Mouse (Mus musculus) MEL (cell line): Measurements from ENCODE around the gene Tead1. TPM values are rescaled to one million over a fixed set of nuclear protein-coding genes. Genes with fewer than 3 reads are reported as not detected.

Experiments used
- DNase-seq: peaks from one replicate; pipeline ENCODE4 v3.0.0; 2011; ENCODE audit warnings: low read depth, low spot score
- H3K27ac ChIP-seq: 2 replicates; pipeline ENCODE4 v1.5.1; 2012; ENCODE audit warnings: low read depth, mild to moderate bottlenecking, control low read depth, low read length, moderate library complexity; ENCODE audit not compliant: control insufficient read depth
- H3K27me3 ChIP-seq, 2 experiments: fragments of 150-350 bp in 1 of 2; sonication (generic) in 1 of 2; 2 replicates each; pipeline ENCODE4 v1.6.1; 2012; ENCODE audit warnings: low read length in 2 of 2, mild to moderate bottlenecking in 2 of 2, improper control_type of control experiment in 1 of 2, moderate library complexity in 1 of 2; ENCODE audit not compliant: insufficient read depth in 2 of 2, control insufficient read depth in 1 of 2
- H3K36me3 ChIP-seq, 2 experiments: 2 replicates each; pipeline ENCODE4 v1.6.1; 2012 to 2014; ENCODE audit warnings: low read length in 2 of 2, improper control_type of control experiment in 1 of 2, inconsistent platforms in 1 of 2, mild to moderate bottlenecking in 1 of 2; ENCODE audit not compliant: insufficient read depth in 2 of 2, control insufficient read depth in 1 of 2
- H3K4me1 ChIP-seq, 2 experiments: fragments of 150-350 bp in 1 of 2; sonication (generic) in 1 of 2; 2 replicates each; pipeline ENCODE4 v1.6.1; 2012; ENCODE audit warnings: low read length in 2 of 2, improper control_type of control experiment in 1 of 2, mild to moderate bottlenecking in 1 of 2; ENCODE audit not compliant: insufficient read depth in 2 of 2, control insufficient read depth in 1 of 2
- H3K4me3 ChIP-seq, 2 experiments: fragments of 150-350 bp in 1 of 2; sonication (generic) in 1 of 2; 2 replicates each; pipeline ENCODE4 v1.5.1; 2012; ENCODE audit warnings: low read depth in 2 of 2, low read length in 2 of 2, mild to moderate bottlenecking in 2 of 2, moderate library complexity in 2 of 2, control low read depth in 1 of 2, improper control_type of control experiment in 1 of 2; ENCODE audit not compliant: control insufficient read depth in 1 of 2, insufficient read depth in 1 of 2
- H3K79me2 ChIP-seq: 2 replicates; pipeline ENCODE4 v1.6.1; 2012; ENCODE audit warnings: mild to moderate bottlenecking, low read length, moderate library complexity; ENCODE audit not compliant: control insufficient read depth, poor library complexity, insufficient read depth
- H3K9ac ChIP-seq: 2 replicates; pipeline ENCODE4 v1.6.1; 2012; ENCODE audit warnings: low read depth, mild to moderate bottlenecking, control low read depth, low read length, moderate library complexity; ENCODE audit not compliant: control insufficient read depth, poor library complexity, severe bottlenecking
- H3K9me3 ChIP-seq: fragments of 150-350 bp; sonication (generic); replicated peaks from 2 replicates; pipeline ENCODE4 v1.6.1; 2012; ENCODE audit warnings: mild to moderate bottlenecking, low read length, improper control_type of control experiment, moderate library complexity; ENCODE audit not compliant: insufficient read depth
- CHD1 ChIP-seq: IDR thresholded peaks from 2 replicates; pipeline ENCODE4 v1.6.1; 2012; ENCODE audit warnings: low read depth, mild to moderate bottlenecking, inconsistent platforms, low read length, improper control_type of control experiment
- E2F4 ChIP-seq: IDR thresholded peaks from 2 replicates; pipeline ENCODE4 v1.6.1; 2011; ENCODE audit warnings: low read depth, low read length, improper control_type of control experiment, borderline replicate concordance
- ELF1 ChIP-seq: IDR thresholded peaks from 2 replicates; pipeline ENCODE4 v1.6.1; 2014; ENCODE audit warnings: low read depth, mild to moderate bottlenecking, inconsistent platforms, low read length, improper control_type of control experiment, moderate library complexity
- EP300 ChIP-seq, 2 experiments: IDR thresholded peaks; 2 replicates each; pipeline ENCODE4 v1.6.1; 2011; ENCODE audit warnings: improper control_type of control experiment in 2 of 2, low read length in 2 of 2, low read depth in 1 of 2, mild to moderate bottlenecking in 1 of 2
- GABPA ChIP-seq: IDR thresholded peaks from 2 replicates; pipeline ENCODE4 v1.6.1; 2012; ENCODE audit warnings: low read depth, mild to moderate bottlenecking, inconsistent platforms, low read length, improper control_type of control experiment, moderate library complexity
- GATA1 ChIP-seq: IDR thresholded peaks from 2 replicates; pipeline ENCODE4 v1.6.1; 2011; ENCODE audit warnings: low read depth, low read length, improper control_type of control experiment
- MAX ChIP-seq: IDR thresholded peaks from 2 replicates; pipeline ENCODE4 v1.6.1; 2011; ENCODE audit warnings: low read length, improper control_type of control experiment
- MAZ ChIP-seq: IDR thresholded peaks from 2 replicates; pipeline ENCODE4 v1.6.1; 2012; ENCODE audit warnings: low read depth, mild to moderate bottlenecking, inconsistent platforms, low read length, improper control_type of control experiment
- MEF2A ChIP-seq: IDR thresholded peaks from 2 replicates; pipeline ENCODE4 v1.6.1; 2014; ENCODE audit warnings: low read depth, mild to moderate bottlenecking, inconsistent platforms, low read length, improper control_type of control experiment; ENCODE audit not compliant: poor library complexity, insufficient replicate concordance, severe bottlenecking; ENCODE audit errors: extremely low read depth
- MXI1 ChIP-seq: IDR thresholded peaks from 2 replicates; pipeline ENCODE4 v1.6.1; 2011; ENCODE audit warnings: mild to moderate bottlenecking, low read depth, low read length, improper control_type of control experiment
- MYB ChIP-seq: IDR thresholded peaks from 2 replicates; pipeline ENCODE4 v1.6.1; 2011; ENCODE audit warnings: mild to moderate bottlenecking, low read depth, low read length, improper control_type of control experiment
- NRF1 ChIP-seq: IDR thresholded peaks from 2 replicates; pipeline ENCODE4 v1.6.1; 2014; ENCODE audit warnings: low read depth, mild to moderate bottlenecking, inconsistent platforms, low read length, improper control_type of control experiment, moderate library complexity; ENCODE audit not compliant: poor library complexity, insufficient read depth, severe bottlenecking
- POLR2A ChIP-seq, 2 experiments: IDR thresholded peaks; 2 replicates each; pipeline ENCODE4 v1.6.1; 2011 to 2012; ENCODE audit warnings: low read length in 2 of 2, mild to moderate bottlenecking in 2 of 2, control low read depth in 1 of 2, improper control_type of control experiment in 1 of 2, low read depth in 1 of 2, moderate library complexity in 1 of 2; ENCODE audit not compliant: control insufficient read depth in 1 of 2, insufficient read depth in 1 of 2, poor library complexity in 1 of 2
- POLR2AphosphoS2 ChIP-seq: IDR thresholded peaks from 2 replicates; pipeline ENCODE4 v1.6.1; 2011; ENCODE audit warnings: low read length, improper control_type of control experiment
- POLR2AphosphoS5 ChIP-seq: IDR thresholded peaks from 2 replicates; pipeline ENCODE4 v1.6.1; 2012; ENCODE audit warnings: low read depth, borderline replicate concordance, mild to moderate bottlenecking, inconsistent platforms, low read length, moderate library complexity, mixed read lengths
- RAD21 ChIP-seq: IDR thresholded peaks from 2 replicates; pipeline ENCODE4 v1.6.1; 2011; ENCODE audit warnings: mild to moderate bottlenecking, low read depth, low read length, improper control_type of control experiment
- TAL1 ChIP-seq: IDR thresholded peaks from 2 replicates; pipeline ENCODE4 v1.6.1; 2012; ENCODE audit warnings: mild to moderate bottlenecking, inconsistent platforms, low read length, moderate library complexity, mixed read lengths
- UBTF ChIP-seq: IDR thresholded peaks from 2 replicates; pipeline ENCODE4 v1.6.1; 2012; ENCODE audit warnings: low read depth, mild to moderate bottlenecking, inconsistent platforms, low read length, improper control_type of control experiment, moderate library complexity, borderline replicate concordance; ENCODE audit not compliant: insufficient read depth
- USF1 ChIP-seq: IDR thresholded peaks from 2 replicates; pipeline ENCODE4 v1.6.1; 2014; ENCODE audit warnings: low read depth, mild to moderate bottlenecking, inconsistent platforms, low read length, improper control_type of control experiment, moderate library complexity
- ZC3H11A ChIP-seq: IDR thresholded peaks from 2 replicates; pipeline ENCODE4 v1.6.1; 2012; ENCODE audit warnings: low read depth, mild to moderate bottlenecking, inconsistent platforms, low read length, improper control_type of control experiment
- ZKSCAN1 ChIP-seq: IDR thresholded peaks from 2 replicates; pipeline ENCODE4 v1.6.1; 2012; ENCODE audit warnings: low read depth, mild to moderate bottlenecking, inconsistent platforms, low read length, improper control_type of control experiment, moderate library complexity
- ZMIZ1 ChIP-seq: IDR thresholded peaks from 2 replicates; pipeline ENCODE4 v1.6.1; 2012; ENCODE audit warnings: low read depth, mild to moderate bottlenecking, inconsistent platforms, low read length, improper control_type of control experiment, moderate library complexity
- polyA plus RNA-seq, 2 experiments: library from polyadenylated mRNA; stranded (reverse) in 1 of 2; unstranded in 1 of 2; fragments of >175 nt in 1 of 2; fragments of >200 nt in 1 of 2; gene quantifications; 2 replicates each; pipeline versions ENCODE4 v1.2.1 to v1.2.4; 2012; ENCODE audit warnings: low replicate concordance in 2 of 2, low read depth in 1 of 2; ENCODE audit not compliant: insufficient read length in 2 of 2, insufficient read depth in 1 of 2, missing spikeins in 1 of 2
- total RNA-seq: library from RNA; depleted of rRNA; stranded (reverse); fragments of 300-350 nt; gene quantifications from 2 replicates; pipeline ENCODE4 v1.2.3, GENCODE M21; 2012

Gene Tead1
- total and polyA plus RNA-seq, 3 experiments: not detected

- Histone ChIP-seq H3K4me1 (no peaks in the 10 kb centered on the region), H3K27ac (no peak overlapping the region), H3K4me3 (no peak overlapping the region), H3K36me3 (no peaks in the 10 kb centered on the region), H3K27me3 (no peaks in the 10 kb centered on the region), H3K79me2 (no peaks in the 10 kb centered on the region), H3K9ac (no peak overlapping the region), H3K9me3 (no peaks in the 10 kb centered on the region)
- TF ChIP-seq POLR2AphosphoS2: no peak
- TF ChIP-seq MAX: no peak
- TF ChIP-seq GABPA: no peak
- no peak for TF ChIP-seq MAZ
- TF ChIP-seq TAL1: no peak
- no peak for TF ChIP-seq GATA1
- no peak for TF ChIP-seq MYB
- TF ChIP-seq RAD21: no peak
- TF ChIP-seq POLR2A (IDR thresholded peaks at IDR 0.05; ENCODE audit: control insufficient read depth in 1 of 2, insufficient read depth in 1 of 2, low read depth in 1 of 2, low read length in 2 of 2, poor library complexity in 1 of 2): no peak
- TF ChIP-seq ZMIZ1: no peak
- TF ChIP-seq CHD1: no peak
- TF ChIP-seq USF1: no peak
- no peak for TF ChIP-seq ZKSCAN1
- no peak for TF ChIP-seq EP300 (IDR thresholded peaks at IDR 0.05; ENCODE audit: low read depth in 1 of 2, low read length in 2 of 2)
- no peak for DNase-seq
Measured at GRCm38 (mm10) chr7:112658939-112659338, 20.2 kb upstream of the Tead1 start.

- DNase-seq: no peak
- H3K36me3 ChIP-seq: no peaks in the 10 kb centered on the region
- no peaks in the 10 kb centered on the region for H3K9me3 ChIP-seq
- no peaks in the 10 kb centered on the region for H3K4me1 ChIP-seq
- no peak overlapping the region for H3K4me3 ChIP-seq
- H3K9ac ChIP-seq: no peak overlapping the region
- TF ChIP-seq MXI1 (no peak), ZKSCAN1 (no peak), NRF1 (no peak)
- H3K27ac ChIP-seq: no peak overlapping the region
- no peaks in the 10 kb centered on the region for H3K27me3 ChIP-seq
- H3K79me2 ChIP-seq: no peaks in the 10 kb centered on the region
Measured at GRCm38 (mm10) chr7:112659816-112660215, 19.3 kb upstream of the Tead1 start.

- no peak overlapping the region for H3K4me3 ChIP-seq
- H3K9ac ChIP-seq: no peak overlapping the region
- H3K79me2 ChIP-seq: no peaks in the 10 kb centered on the region
- H3K36me3 ChIP-seq: no peaks in the 10 kb centered on the region
- no peak overlapping the region for H3K27ac ChIP-seq
- no peaks in the 10 kb centered on the region for H3K27me3 ChIP-seq
- DNase-seq: no peak
- H3K4me1 ChIP-seq: no peaks in the 10 kb centered on the region
- TF ChIP-seq POLR2AphosphoS5: no peak
- no peak for TF ChIP-seq ZC3H11A
- no peak for TF ChIP-seq EP300 (IDR thresholded peaks at IDR 0.05; ENCODE audit: low read depth in 1 of 2, low read length in 2 of 2)
- TF ChIP-seq MEF2A: no peak
- TF ChIP-seq ELF1: no peak
- no peak for TF ChIP-seq ZMIZ1
- TF ChIP-seq E2F4: no peak
- no peak for TF ChIP-seq UBTF
- H3K9me3 ChIP-seq: no peaks in the 10 kb centered on the region
Measured at GRCm38 (mm10) chr7:112660325-112660724, 18.8 kb upstream of the Tead1 start.
